Mouse (Mus musculus) limb, embryonic 15.5 days (tissue): ENCODE data around the gene Sgta. TPM values are rescaled to one million over a fixed set of nuclear protein-coding genes. Genes with fewer than 3 reads are reported as not detected.

Experiments used
- ATAC-seq: fragments of 200-750 bp; cut with Nextera tagmentation; 2 replicates; pipeline ENCODE4 v1.8.0; 2017; ENCODE audit warnings: low read depth, moderate TSS enrichment; ENCODE audit not compliant: insufficient number of reproducible peaks, low FRiP score, low TSS enrichment
- H3K27ac ChIP-seq: fragments of 300-500 bp; sonication (generic); 2 replicates; pipeline ENCODE4 v1.5.1; 2015; ENCODE audit warnings: moderate library complexity, mild to moderate bottlenecking, inconsistent platforms
- H3K27me3 ChIP-seq: fragments of 300-500 bp; sonication (generic); 2 replicates; pipeline ENCODE4 v1.6.1; 2015; ENCODE audit warnings: inconsistent platforms
- H3K36me3 ChIP-seq: fragments of 300-500 bp; sonication (generic); 2 replicates; pipeline ENCODE4 v1.6.1; 2015; ENCODE audit warnings: inconsistent platforms
- H3K4me1 ChIP-seq: fragments of 300-500 bp; sonication (generic); 2 replicates; pipeline ENCODE4 v1.6.1; 2015; ENCODE audit warnings: inconsistent platforms
- H3K4me2 ChIP-seq: fragments of 300-500 bp; sonication (generic); 2 replicates; pipeline ENCODE4 v1.6.1; 2015; ENCODE audit warnings: mild to moderate bottlenecking, inconsistent platforms
- H3K4me3 ChIP-seq: fragments of 300-500 bp; sonication (generic); 2 replicates; pipeline ENCODE4 v1.5.1; 2015; ENCODE audit warnings: mild to moderate bottlenecking, inconsistent platforms
- H3K9ac ChIP-seq: fragments of 300-500 bp; sonication (generic); 2 replicates; pipeline ENCODE4 v1.6.1; 2015; ENCODE audit warnings: inconsistent platforms
- H3K9me3 ChIP-seq: fragments of 300-500 bp; sonication (generic); 2 replicates; pipeline ENCODE4 v1.6.1; 2016; ENCODE audit warnings: inconsistent platforms
- WGBS: fragments of 180-500 bp; shearing (Covaris S2); methylation state at CpG from one replicate; pipeline ENCODE4 v1.1.7; 2015; 5-methylcytosine and 5-hydroxymethylcytosine counted together
- polyA plus RNA-seq: library from polyadenylated mRNA; unstranded; fragments of >200 nt; fragmentation: Nextera tagmentation; extraction: Ambion mirVana; gene quantifications from 2 replicates; pipeline ENCODE4 v1.2.1, GENCODE M21; 2015

Sgta gene
- 200 and 204 TPM in 2 replicates for polyA plus RNA-seq

- H3K9ac ChIP-seq: peak within 1 kb of the TSS; percentile 79
- under 1% methylated on average over 48 of the region's 48 CpGs for WGBS
Measured at GRCm38 (mm10) chr10:81059603-81060543, at the start of gene Sgta. Gene Sgta (minus strand): TSS chr10:81060181.

GRCm38 (mm10) chr10:81106113-81106721 is 46.2 kb upstream of the Sgta start:
- Histone ChIP-seq H3K36me3 (peaks cover 28% of the 10 kb centered on the region), H3K27me3 (no peaks in the 10 kb centered on the region), H3K9ac (peak overlapping the region; percentile 100), H3K4me2 (peak overlapping the region; percentile 74), H3K4me1 (peaks cover 24% of the 10 kb centered on the region), H3K4me3 (peak overlapping the region; percentile 99), H3K9me3 (no peaks in the 10 kb centered on the region), H3K27ac (peak overlapping the region; percentile 100)
- ATAC-seq: peak; percentile 85
- WGBS: under 1% methylated on average over 35 of the region's 35 CpGs

More at GRCm38 (mm10) chr10:81059603-81060543, at the start of gene Sgta:
- Histone ChIP-seq H3K27ac (peak within 1 kb of the TSS; percentile 71), H3K4me3 (peak within 1 kb of the TSS; percentile 67), H3K4me1 (peaks cover 38% of the 10 kb centered on the region), H3K27me3 (no peaks in the 10 kb centered on the region), H3K4me2 (peak within 1 kb of the TSS; percentile 78), H3K36me3 (peaks cover 17% of the 10 kb centered on the region), H3K9me3 (no peaks in the 10 kb centered on the region)
- ATAC-seq: peak; percentile 92

GRCm38 (mm10) chr10:81105565-81106112 is 45.7 kb upstream of the Sgta start, which contains the start of gene Map2k2:
Gene Map2k2 (plus strand): TSS chr10:81105915.
- peaks cover 23% of the 10 kb centered on the region for H3K36me3 ChIP-seq
- peak within 1 kb of the TSS; percentile 74 for H3K4me2 ChIP-seq
- no peaks in the 10 kb centered on the region for H3K27me3 ChIP-seq
- WGBS: under 1% methylated on average over 56 of the region's 56 CpGs
- peak within 1 kb of the TSS; percentile 99 for H3K4me3 ChIP-seq
- H3K9ac ChIP-seq: peak within 1 kb of the TSS; percentile 100
- H3K27ac ChIP-seq: peak within 1 kb of the TSS; percentile 100
- ATAC-seq: peak; percentile 92
- H3K9me3 ChIP-seq: no peaks in the 10 kb centered on the region
- H3K4me1 ChIP-seq: peaks cover 24% of the 10 kb centered on the region

GRCm38 (mm10) chr10:81094931-81095678 is 35.1 kb upstream of the Sgta start:
- H3K4me3 ChIP-seq: no peak overlapping the region
- H3K4me1 ChIP-seq: 0 out of 2 replicates have a peak, but pooled peaks cover 3% of the 10 kb centered on the region
- ATAC-seq: no peak
- H3K27ac ChIP-seq: no peak overlapping the region
- H3K9me3 ChIP-seq: no peaks in the 10 kb centered on the region
- WGBS: 64% methylated on average over 9 of the region's 9 CpGs
- no peak overlapping the region for H3K9ac ChIP-seq
- peaks cover 13% of the 10 kb centered on the region; the same call in 1 of the 2 replicates for H3K27me3 ChIP-seq
- no peaks in the 10 kb centered on the region for H3K36me3 ChIP-seq
- H3K4me2 ChIP-seq: no peak overlapping the region

GRCm38 (mm10) chr10:81092465-81093250 is 32.7 kb upstream of the Sgta start:
- H3K36me3 ChIP-seq: no peaks in the 10 kb centered on the region
- no peak for ATAC-seq
- WGBS: 58% methylated on average over 22 of the region's 22 CpGs
- 0 out of 2 replicates have a peak, but pooled peaks cover 3% of the 10 kb centered on the region for H3K4me1 ChIP-seq
- no peak overlapping the region for H3K27ac ChIP-seq
- no peaks in the 10 kb centered on the region for H3K9me3 ChIP-seq
- H3K4me3 ChIP-seq: no peak overlapping the region
- peaks cover 13% of the 10 kb centered on the region; the same call in 1 of the 2 replicates for H3K27me3 ChIP-seq
- no peak overlapping the region for H3K9ac ChIP-seq
- no peak overlapping the region for H3K4me2 ChIP-seq

- ATAC-seq: no peak
- WGBS: 64% methylated on average over 7 of the region's 7 CpGs
- H3K4me3 ChIP-seq: no peak overlapping the region
- H3K36me3 ChIP-seq: no peaks in the 10 kb centered on the region
- H3K4me1 ChIP-seq: 0 out of 2 replicates have a peak, but pooled peaks cover 3% of the 10 kb centered on the region
- H3K9me3 ChIP-seq: no peaks in the 10 kb centered on the region
- no peak overlapping the region for H3K4me2 ChIP-seq
- H3K27me3 ChIP-seq: peaks cover 13% of the 10 kb centered on the region; the same call in 1 of the 2 replicates
- H3K27ac ChIP-seq: no peak overlapping the region
- H3K9ac ChIP-seq: no peak overlapping the region
Measured at GRCm38 (mm10) chr10:81090621-81091020, 30.6 kb upstream of the Sgta start.

- 33% methylated on average over 2 of the region's 2 CpGs for WGBS
- Histone ChIP-seq H3K9me3 (no peaks in the 10 kb centered on the region), H3K4me2 (no peak overlapping the region), H3K4me3 (no peak overlapping the region), H3K4me1 (0 out of 2 replicates have a peak, but pooled peaks cover 3% of the 10 kb centered on the region), H3K27ac (no peak overlapping the region), H3K36me3 (no peaks in the 10 kb centered on the region), H3K9ac (no peak overlapping the region), H3K27me3 (peaks cover 13% of the 10 kb centered on the region; the same call in 1 of the 2 replicates)
- no peak for ATAC-seq
Measured at GRCm38 (mm10) chr10:81089216-81089615, 29.2 kb upstream of the Sgta start.

- Histone ChIP-seq H3K36me3 (peaks cover 10% of the 10 kb centered on the region), H3K27ac (no peak overlapping the region), H3K9ac (no peak overlapping the region), H3K4me1 (no peaks in the 10 kb centered on the region), H3K4me3 (no peak overlapping the region), H3K9me3 (no peaks in the 10 kb centered on the region), H3K4me2 (no peak overlapping the region), H3K27me3 (0 out of 2 replicates have a peak, but pooled peaks cover 4% of the 10 kb centered on the region)
- no peak for ATAC-seq
- WGBS: 45% methylated on average over 2 of the region's 2 CpGs
Measured at GRCm38 (mm10) chr10:81087021-81087420, 27.0 kb upstream of the Sgta start.

- Histone ChIP-seq H3K36me3 (peaks cover 56% of the 10 kb centered on the region), H3K4me2 (no peak overlapping the region), H3K9me3 (no peaks in the 10 kb centered on the region), H3K4me1 (no peaks in the 10 kb centered on the region), H3K9ac (no peak overlapping the region), H3K27ac (no peak overlapping the region), H3K27me3 (no peaks in the 10 kb centered on the region), H3K4me3 (no peak overlapping the region)
- WGBS: 77% methylated on average over 7 of the region's 7 CpGs
- ATAC-seq: no peak
Measured at GRCm38 (mm10) chr10:81082168-81082960, 22.4 kb upstream of the Sgta start.

GRCm38 (mm10) chr10:81080008-81080655 is 20.2 kb upstream of the Sgta start:
- Histone ChIP-seq H3K27me3 (no peaks in the 10 kb centered on the region), H3K27ac (no peak overlapping the region), H3K36me3 (peaks cover 76% of the 10 kb centered on the region), H3K4me2 (no peak overlapping the region), H3K9me3 (no peaks in the 10 kb centered on the region), H3K4me3 (no peak overlapping the region), H3K9ac (no peak overlapping the region), H3K4me1 (no peaks in the 10 kb centered on the region)
- WGBS: 84% methylated on average over 31 of the region's 31 CpGs
- no peak for ATAC-seq
